Mouse (Mus musculus) heart, postnatal 0 days (tissue): ENCODE results near the gene Trim31. TPM values are rescaled to one million over a fixed set of nuclear protein-coding genes. Genes with fewer than 3 reads are reported as not detected.

ENCODE experiments used
- ATAC-seq: fragments of 200-750 bp; cut with Nextera tagmentation; 2 replicates; pipeline ENCODE4 v1.8.0; 2017; ENCODE audit warnings: low read depth, moderate number of reproducible peaks, moderate library complexity; ENCODE audit not compliant: insufficient read depth
- DNase-seq: peaks from one replicate; pipeline ENCODE4 v3.0.0-alpha.2; 2016; ENCODE audit warnings: low spot score
- H3K27ac ChIP-seq: fragments of 300-500 bp; sonication (generic); 2 replicates; pipeline ENCODE4 v1.5.1; 2014; ENCODE audit warnings: low read depth, mild to moderate bottlenecking
- H3K27me3 ChIP-seq: fragments of 300-500 bp; sonication (generic); 2 replicates; pipeline ENCODE4 v1.6.1; 2014; ENCODE audit warnings: low read length, mixed read lengths; ENCODE audit not compliant: control insufficient read depth, insufficient read depth
- H3K36me3 ChIP-seq: fragments of 300-500 bp; sonication (generic); replicated peaks from 2 replicates; pipeline ENCODE4 v1.6.1; 2014; ENCODE audit warnings: low read length, mixed read lengths; ENCODE audit not compliant: control insufficient read depth, insufficient read depth
- H3K4me1 ChIP-seq: fragments of 300-500 bp; sonication (generic); 2 replicates; pipeline ENCODE4 v1.6.1; 2014; ENCODE audit warnings: antibody characterized with exemption; ENCODE audit not compliant: control insufficient read depth, insufficient read depth
- H3K4me2 ChIP-seq: fragments of 300-500 bp; sonication (generic); 2 replicates; pipeline ENCODE4 v1.6.1; 2014; ENCODE audit warnings: low read depth, mild to moderate bottlenecking, low read length, moderate library complexity
- H3K4me3 ChIP-seq: fragments of 300-500 bp; sonication (generic); 2 replicates; pipeline ENCODE4 v1.5.1; 2014; ENCODE audit warnings: low read depth, low read length
- H3K9ac ChIP-seq: fragments of 300-500 bp; sonication (generic); replicated peaks from 2 replicates; pipeline ENCODE4 v1.6.1; 2014; ENCODE audit warnings: low read depth, low read length, mixed read lengths
- H3K9me3 ChIP-seq: fragments of 300-500 bp; sonication (generic); replicated peaks from 2 replicates; pipeline ENCODE4 v1.6.1; 2016; ENCODE audit warnings: low read length; ENCODE audit not compliant: control insufficient read depth
- CTCF ChIP-seq: IDR thresholded peaks from 2 replicates; pipeline ENCODE4 v1.5.1; 2016; ENCODE audit warnings: antibody characterized with exemption, control low read depth, low read depth
- EP300 ChIP-seq: IDR thresholded peaks from 2 replicates; pipeline ENCODE4 v1.6.1; 2016; ENCODE audit warnings: antibody characterized with exemption, low read depth
- WGBS: fragments of 180-500 bp; shearing (Covaris S2); extraction: QIAGEN DNeasy Blood & Tissue Kit; methylation state at CpG from one replicate; pipeline ENCODE4 v1.1.7; 2014; 5-methylcytosine and 5-hydroxymethylcytosine counted together
- polyA plus RNA-seq: library from polyadenylated mRNA; unstranded; fragments of >200 nt; fragmentation: Nextera tagmentation; extraction: Ambion mirVana; gene quantifications from 2 replicates; pipeline ENCODE4 v1.2.1, GENCODE M21; 2015
- total RNA-seq: library from RNA; depleted of rRNA; stranded (reverse); fragments of >200 nt; gene quantifications from 2 replicates; pipeline ENCODE4 v1.2.3, GENCODE M21; 2014; ENCODE audit warnings: low replicate concordance

Gene Trim31
- total and polyA plus RNA-seq, 2 experiments from 2014 or later, result not detected

- TF ChIP-seq EP300 (no peak), CTCF (no peak)
- ATAC-seq (no peak), DNase-seq (no peak)
- Histone ChIP-seq H3K4me3 (no peak within 1 kb of the TSS), H3K4me1 (no peaks in the 10 kb centered on the region), H3K27ac (no peak within 1 kb of the TSS), H3K4me2 (0 out of 2 replicates have a peak within 1 kb of the TSS, but pooled peaks have one; percentile 12), H3K9me3 (no peaks in the 10 kb centered on the region), H3K36me3 (no peaks in the 10 kb centered on the region), H3K27me3 (peaks cover 29% of the 10 kb centered on the region), H3K9ac (no peak within 1 kb of the TSS)
- 71% methylated on average over 4 of the region's 4 CpGs for WGBS
Measured at GRCm38 (mm10) chr17:36869284-36869954, 28.5 kb upstream of the Trim31 start, which contains the start of gene Trim10. Gene Trim10 (plus strand): TSS chr17:36869574.

GRCm38 (mm10) chr17:36869955-36870810 is 27.7 kb upstream of the Trim31 start:
- DNase-seq (no peak), ATAC-seq (no peak)
- Histone ChIP-seq H3K36me3 (no peaks in the 10 kb centered on the region), H3K4me2 (0 out of 2 replicates have a peak overlapping the region, but pooled peaks have one; percentile 12), H3K4me1 (no peaks in the 10 kb centered on the region), H3K9ac (no peak overlapping the region), H3K27ac (no peak overlapping the region), H3K9me3 (no peaks in the 10 kb centered on the region), H3K4me3 (no peak overlapping the region), H3K27me3 (peaks cover 26% of the 10 kb centered on the region)
- 55% methylated on average over 25 of the region's 25 CpGs for WGBS
- TF ChIP-seq EP300, result no peak
- no peak for TF ChIP-seq CTCF

- no peak for TF ChIP-seq CTCF
- no peak for TF ChIP-seq EP300
- Histone ChIP-seq H3K9me3 (no peaks in the 10 kb centered on the region), H3K4me1 (no peaks in the 10 kb centered on the region), H3K4me3 (no peak overlapping the region), H3K4me2 (no peak overlapping the region), H3K27ac (no peak overlapping the region), H3K27me3 (peaks cover 3% of the 10 kb centered on the region; the same call in 1 of the 2 replicates), H3K36me3 (no peaks in the 10 kb centered on the region), H3K9ac (no peak overlapping the region)
- ATAC-seq, result no peak
- WGBS, result 38% methylated on average over 4 of the region's 4 CpGs
- no peak for DNase-seq
Measured at GRCm38 (mm10) chr17:36874636-36875035, 23.3 kb upstream of the Trim31 start.

GRCm38 (mm10) chr17:36883350-36883749 is 14.6 kb upstream of the Trim31 start:
- DNase-seq, result no peak
- no peak overlapping the region for H3K9ac ChIP-seq
- H3K27me3 ChIP-seq, result no peaks in the 10 kb centered on the region
- H3K4me1 ChIP-seq, result no peaks in the 10 kb centered on the region
- TF ChIP-seq EP300 (no peak), CTCF (no peak)
- no peaks in the 10 kb centered on the region for H3K36me3 ChIP-seq
- H3K27ac ChIP-seq, result no peak overlapping the region
- 44% methylated on average over 2 of the region's 2 CpGs for WGBS
- H3K4me2 ChIP-seq, result no peak overlapping the region
- no peak overlapping the region for H3K4me3 ChIP-seq
- no peaks in the 10 kb centered on the region for H3K9me3 ChIP-seq
- ATAC-seq, result no peak

- H3K27me3 ChIP-seq, result no peaks in the 10 kb centered on the region
- H3K9me3 ChIP-seq, result no peaks in the 10 kb centered on the region
- 82% methylated on average over 12 of the region's 12 CpGs for WGBS
- no peaks in the 10 kb centered on the region for H3K4me1 ChIP-seq
- TF ChIP-seq EP300 (no peak), CTCF (no peak)
- ATAC-seq, result no peak
- H3K36me3 ChIP-seq, result no peaks in the 10 kb centered on the region
- no peak overlapping the region for H3K4me2 ChIP-seq
- no peak overlapping the region for H3K9ac ChIP-seq
- DNase-seq, result no peak
- no peak overlapping the region for H3K27ac ChIP-seq
- H3K4me3 ChIP-seq, result no peak overlapping the region
Measured at GRCm38 (mm10) chr17:36885132-36885790, 12.7 kb upstream of the Trim31 start.
